26 mouse cellular contexts compared by ENCODE assay signal in the genomic region with DNA sequence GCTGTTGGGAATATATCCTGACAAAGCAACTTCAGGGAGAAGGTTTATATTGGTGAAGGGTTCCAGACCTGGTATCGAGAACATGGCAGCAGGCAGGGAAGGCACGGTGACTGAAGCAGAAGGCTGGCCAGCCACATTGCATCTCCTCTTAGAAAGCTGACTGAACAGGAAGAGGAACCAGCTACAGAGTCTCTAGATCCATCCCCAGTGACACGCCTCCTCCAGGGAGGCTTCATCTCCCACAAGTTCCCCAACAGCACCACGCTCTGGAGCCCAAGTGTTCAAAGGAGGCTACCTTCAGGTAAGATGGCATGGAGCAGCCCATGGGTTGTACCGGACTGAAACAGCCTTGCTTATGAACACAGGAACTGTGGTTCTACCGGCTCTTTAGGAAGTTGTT. TPM values are rescaled to one million over a fixed set of nuclear protein-coding genes. Genes with fewer than 3 reads are reported as not detected.
DNase-seq lines count a peak whose midpoint lies in the region; ATAC-seq and TF ChIP-seq lines count a peak whose summit lies in the region.
"Had no signal": no experiment of that assay in that cellular context is flagged by ENCODE, and none has a peak within 500 bp of the region (broad histone marks: within the 10 kb centered on the region; RNA-seq: fewer than 3 reads in every experiment).

No protein-coding gene starts in this region.

- H3K27me3 ChIP-seq in MEL (ENCODE audit: control insufficient read depth in 1 of 2, insufficient read depth in 2 of 2, low read length in 2 of 2): no peaks in the 10 kb centered on the region
- H3K27me3 ChIP-seq in splenic B cell, adult 2 months (ENCODE audit: control insufficient read depth, insufficient read depth, low read length, poor library complexity, severe bottlenecking): no peaks in the 10 kb centered on the region
- H3K27me3 ChIP-seq: embryonic facial prominence, embryonic 13.5 days; forebrain, embryonic 12.5 days; forebrain, embryonic 15.5 days; heart, embryonic 13.5 days had no signal

- peaks cover 0 to 2% of the 10 kb centered on the region in 2 experiments; a peak in 1 of 4 replicates for H3K4me1 ChIP-seq in MEL (ENCODE audit: control insufficient read depth in 1 of 2, insufficient read depth in 2 of 2, low read length in 2 of 2)
- H3K4me1 ChIP-seq: embryonic facial prominence, embryonic 10.5 days; embryonic facial prominence, embryonic 13.5 days; forebrain, embryonic 12.5 days; forebrain, embryonic 15.5 days; heart, embryonic 10.5 days; heart, embryonic 13.5 days had no signal

- no peaks in the 10 kb centered on the region for H3K9me3 ChIP-seq in MEL (replicated peaks; ENCODE audit: insufficient read depth, low read length)
- H3K9me3 ChIP-seq: embryonic facial prominence, embryonic 10.5 days; embryonic facial prominence, embryonic 13.5 days; forebrain, embryonic 12.5 days; forebrain, embryonic 15.5 days; G1E; heart, embryonic 10.5 days; heart, embryonic 13.5 days had no signal

- no peaks in the 10 kb centered on the region for H3K79me2 ChIP-seq in MEL (ENCODE audit: control insufficient read depth, insufficient read depth, low read length, poor library complexity)

- H3K27ac ChIP-seq in MEL (ENCODE audit: control insufficient read depth, low read depth, low read length): no peak overlapping the region
- H3K27ac ChIP-seq: embryonic facial prominence, embryonic 10.5 days; embryonic facial prominence, embryonic 13.5 days; forebrain, embryonic 12.5 days; forebrain, embryonic 15.5 days; heart, embryonic 10.5 days; heart, embryonic 13.5 days; hindbrain, embryonic 14.5 days had no signal

- no peak for TF ChIP-seq RAD21 in MEL (IDR thresholded peaks at IDR 0.05; ENCODE audit: low read depth, low read length)

- no peaks in the 10 kb centered on the region for H3K36me3 ChIP-seq in MEL (ENCODE audit: control insufficient read depth in 1 of 2, insufficient read depth in 2 of 2, low read length in 2 of 2)
- peaks cover 6% of the 10 kb centered on the region for H3K36me3 ChIP-seq in splenic B cell, adult 2 months (ENCODE audit: control insufficient read depth, insufficient read depth, low read length, poor library complexity, severe bottlenecking)

- DNase-seq in MEL (ENCODE audit: low read depth, low spot score): peak; percentile 29
- DNase-seq in splenic B cell, adult 2 months (ENCODE audit: low read depth, low spot score): peak; percentile 1
- no peak for DNase-seq in gastrocnemius, postnatal 10 days
- no peak for DNase-seq in right cerebral cortex, postnatal 10 days (ENCODE audit: low spot score in 2 of 2)
- no peak for DNase-seq in gastrocnemius, adult 8-10 months (ENCODE audit: low spot score in 2 of 2)
- DNase-seq: adrenal gland, adult 2 months; adrenal gland, postnatal 14 days; cerebellum, adult 11 months; cerebellum, adult 2 months; cerebellum, adult 9-11 months; cerebellum, postnatal 25 days; embryo, embryonic 11 days; gastrocnemius, postnatal 14 days; heart, adult 18-20 months; heart, postnatal 14 days; heart, postnatal 4 days had no signal

- TF ChIP-seq EP300 in MEL (IDR thresholded peaks at IDR 0.05; ENCODE audit: low read depth in 1 of 2, low read length in 2 of 2): no peak

- H3K4me3 ChIP-seq in MEL (ENCODE audit: control insufficient read depth in 1 of 2, insufficient read depth in 1 of 2, low read depth in 2 of 2, low read length in 2 of 2): no peak overlapping the region
- H3K4me3 ChIP-seq: embryonic facial prominence, embryonic 10.5 days; embryonic facial prominence, embryonic 13.5 days; erythroblast, embryonic 14.5 days; forebrain, embryonic 12.5 days; forebrain, embryonic 15.5 days; heart, embryonic 10.5 days; heart, embryonic 13.5 days had no signal

- peak; percentile 89 for ATAC-seq in megakaryocyte, adult 5-6 weeks (ENCODE audit: poor library complexity, severe bottlenecking)
- ATAC-seq: forebrain, embryonic 15.5 days had no signal

- no peak for TF ChIP-seq CTCF in MEL (IDR thresholded peaks at IDR 0.05 in 2 of 3, conservative IDR thresholded peaks at IDR 0.05 in 1 of 3; ENCODE audit: control insufficient read depth in 1 of 3, insufficient read depth in 1 of 3, low read depth in 2 of 3, low read length in 3 of 3, poor library complexity in 1 of 3, severe bottlenecking in 1 of 3)

- H3K9ac ChIP-seq in MEL (ENCODE audit: control insufficient read depth, low read depth, low read length, poor library complexity, severe bottlenecking): no peak overlapping the region
- H3K9ac ChIP-seq: embryonic facial prominence, embryonic 13.5 days; forebrain, embryonic 12.5 days; forebrain, embryonic 15.5 days; heart, embryonic 13.5 days; hindbrain, embryonic 14.5 days had no signal

- TF ChIP-seq POLR2A in MEL (IDR thresholded peaks at IDR 0.05; ENCODE audit: control insufficient read depth in 1 of 2, insufficient read depth in 1 of 2, low read depth in 1 of 2, low read length in 2 of 2, poor library complexity in 1 of 2): no peak

TF ChIP-seq in MEL, 35 proteins besides CTCF, POLR2A, EP300 and RAD21:
- TF ChIP-seq POLR2AphosphoS5 (IDR thresholded peaks at IDR 0.05; ENCODE audit: borderline replicate concordance, low read depth, low read length) (no peak), SMC3 (IDR thresholded peaks at IDR 0.05; ENCODE audit: low read depth, low read length) (no peak), SIN3A (IDR thresholded peaks at IDR 0.05; ENCODE audit: low read length) (no peak), ZKSCAN1 (IDR thresholded peaks at IDR 0.05; ENCODE audit: low read depth, low read length) (no peak), JUND (IDR thresholded peaks at IDR 0.05; ENCODE audit: low read depth, low read length) (no peak), RCOR1 (IDR thresholded peaks at IDR 0.05; ENCODE audit: low read depth, low read length) (no peak), MAX (IDR thresholded peaks at IDR 0.05; ENCODE audit: low read length) (no peak), MEF2A (IDR thresholded peaks at IDR 0.05; ENCODE audit: extremely low read depth, insufficient replicate concordance, low read depth, low read length, poor library complexity, severe bottlenecking) (no peak), TCF12 (IDR thresholded peaks at IDR 0.05; ENCODE audit: low read depth, low read length) (no peak), CHD2 (IDR thresholded peaks at IDR 0.05; ENCODE audit: low read length) (no peak), USF2 (IDR thresholded peaks at IDR 0.05; ENCODE audit: borderline replicate concordance in 1 of 2, insufficient read depth in 1 of 2, low read depth in 1 of 2, low read length in 2 of 2) (no peak)

RNA-seq across cellular contexts. Expression of gene Ddx58, which starts 37.4 kb away (rescaled TPM):
- 0.26 and 0.58 TPM in 2 replicates for total RNA-seq in MEL (2012; rRNA removed)
- polyA plus RNA-seq in MEL (2012; ENCODE audit: insufficient read depth in 1 of 2, insufficient read length in 2 of 2, low read depth in 1 of 2, low replicate concordance in 2 of 2, missing spikeins in 1 of 2): 1 to 10 TPM in 1 of 2 experiments, not detected in 1; 1.0 TPM
- 27.7 and 34.4 TPM in 2 replicates for total RNA-seq in megakaryocyte, adult 5-6 weeks (2015)
- total RNA-seq in megakaryocyte, adult 5-6 weeks (2017): 31.1 and 32.6 TPM in 2 replicates
- 1 to 10 TPM; 3.8 to 6.3 TPM for total RNA-seq in gastrocnemius, postnatal 10 days (2021)
- total RNA-seq in gastrocnemius, adult 8-10 months (2022): 1 to 10 TPM; 1.5 to 2.0 (median 1.9) TPM

RNA-seq across cellular contexts. Expression of gene Aco1, which starts 59.3 kb away (rescaled TPM):
- 27.8 and 28.7 TPM in 2 replicates for total RNA-seq in MEL (2012; rRNA removed)
- 10 to 100 TPM in 1 of 2 experiments, not detected in 1; 33.6 TPM for polyA plus RNA-seq in MEL (2012; ENCODE audit: insufficient read depth in 1 of 2, insufficient read length in 2 of 2, low read depth in 1 of 2, low replicate concordance in 2 of 2, missing spikeins in 1 of 2)
- 16.1 and 17.3 TPM in 2 replicates for total RNA-seq in megakaryocyte, adult 5-6 weeks (2015)
- 21.0 and 32.0 TPM in 2 replicates for total RNA-seq in megakaryocyte, adult 5-6 weeks (2017)
- 10 to 100 TPM; 23.3 to 28.7 TPM for total RNA-seq in gastrocnemius, postnatal 10 days (2021)
- total RNA-seq in gastrocnemius, adult 8-10 months (2022): 10 to 100 TPM; 14.0 to 15.2 (median 14.9) TPM

Comparison
In these comparisons a context has a peak if more than half of its experiments do, and no peak if none do; other contexts are left out.
1. DNase-seq: peak in MEL (single experiment) and splenic B cell, adult 2 months (single experiment); none in gastrocnemius, postnatal 10 days (single experiment), right cerebral cortex, postnatal 10 days (0 of 2) and gastrocnemius, adult 8-10 months (0 of 2).